Mouse (Mus musculus): ENCODE data around the gene Zfp599.

Gene Zfp599

GRCm38 (mm10) chr9:22224536-22225503 lies 34.9 kb downstream of the Zfp599 start:
- DNase-seq (ENCODE audit: low spot score in 2 of 2), result no peak

GRCm38 (mm10) chr9:22224066-22224465 lies 35.6 kb downstream of the Zfp599 start:
- DNase-seq (ENCODE audit: low spot score in 2 of 2), result no peak

- DNase-seq (ENCODE audit: low spot score in 2 of 2), result no peak
These were observed 41.7 kb downstream of the Zfp599 start for GRCm38 (mm10) chr9:22217858-22218493.

GRCm38 (mm10) chr9:22216705-22217104 lies 43.0 kb downstream of the Zfp599 start:
- no peak for DNase-seq (ENCODE audit: low spot score in 2 of 2)

GRCm38 (mm10) chr9:22214549-22214948 lies 45.1 kb downstream of the Zfp599 start:
- DNase-seq (ENCODE audit: low spot score in 2 of 2), result no peak

- DNase-seq (ENCODE audit: low spot score in 2 of 2), result peak in 1 of 2 experiments; percentile 31
These were observed 45.9 kb downstream of the Zfp599 start for GRCm38 (mm10) chr9:22213785-22214194.
